Mouse (Mus musculus) gastrocnemius, adult 2 months (tissue): ENCODE data around the gene C1ql1. TPM values are rescaled to one million over a fixed set of nuclear protein-coding genes. Genes with fewer than 3 reads are reported as not detected.

Experiments
- DNase-seq: peaks from one replicate; pipeline ENCODE4 v3.0.0; 2022
- H3K27ac ChIP-seq: fragments of 200-600 bp; 2 replicates; pipeline ENCODE4 v1.8.1; 2022; ENCODE audit warnings: mild to moderate bottlenecking
- H3K4me3 ChIP-seq: fragments of 200-600 bp; 2 replicates; pipeline ENCODE4 v1.8.1; 2022; ENCODE audit warnings: mild to moderate bottlenecking, moderate library complexity
- CTCF ChIP-seq: fragments of 200-600 bp; IDR thresholded peaks from 2 replicates; pipeline ENCODE4 v1.8.1; 2022; ENCODE audit warnings: antibody characterized with exemption, mild to moderate bottlenecking, moderate library complexity
- intact Hi-C: fragments of 180-260 bp; cut with DNase I; formaldehyde crosslinking; loops from one replicate; pipeline ENCODE4 v1.15.1; 2025
- total RNA-seq, 2 experiments: library from RNA; stranded (reverse); gene quantifications; 2 replicates each; pipeline ENCODE4 v1.2.3; 2021

The C1ql1 gene
- total RNA-seq, 2 experiments from 2014 or later, result not detected

DNA sequence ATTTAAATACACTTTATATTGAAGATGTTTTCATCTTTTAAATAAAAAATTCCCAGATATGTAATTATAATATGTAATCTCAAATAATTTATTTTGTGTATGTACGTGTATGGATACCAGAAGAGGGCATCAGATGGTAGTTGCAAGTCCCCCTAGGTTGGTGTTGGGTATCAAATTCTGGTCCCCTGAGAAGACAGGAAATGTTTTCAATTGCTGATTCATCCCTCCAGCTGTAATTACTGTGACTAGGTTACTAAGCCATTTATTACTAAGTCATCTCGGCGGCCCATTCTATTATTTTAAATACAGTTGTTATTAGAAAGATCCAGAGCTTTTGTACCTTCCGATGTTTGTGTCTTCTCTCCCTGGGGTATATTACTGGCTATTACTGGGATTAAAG, 28.4 kb downstream of the C1ql1 start:
- no peak overlapping the region for H3K4me3 ChIP-seq
- H3K27ac ChIP-seq, result no peak overlapping the region
- no peak for TF ChIP-seq CTCF
- no peak for DNase-seq
- intact Hi-C loops, result no loop called here

DNA sequence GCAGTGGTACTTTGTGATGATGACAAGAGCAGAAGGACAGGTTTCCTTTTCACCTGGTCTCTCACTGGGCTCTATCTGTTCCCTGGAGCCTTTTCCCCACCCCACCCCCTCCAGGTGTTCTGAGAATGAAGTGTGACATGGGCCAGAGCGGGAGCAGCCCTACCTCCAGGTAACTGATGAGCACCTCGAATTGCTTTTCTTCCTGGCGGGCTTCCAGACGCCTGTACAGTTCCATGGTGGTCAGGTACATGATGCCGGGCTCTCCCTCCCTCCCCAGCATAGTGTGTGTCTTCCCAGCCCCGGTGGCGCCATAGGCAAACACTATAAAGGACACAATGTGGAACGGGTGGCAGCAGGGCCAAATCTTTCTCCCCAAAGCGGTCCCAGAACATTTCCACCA, 31.1 kb downstream of the C1ql1 start:
- no peak for TF ChIP-seq CTCF
- intact Hi-C loops, result no loop called here
- no peak overlapping the region for H3K4me3 ChIP-seq
- H3K27ac ChIP-seq, result no peak overlapping the region
- no peak for DNase-seq

GRCm38 (mm10) chr11:102911376-102911775, 35.1 kb downstream of the C1ql1 start:
- Histone ChIP-seq H3K27ac (no peak overlapping the region), H3K4me3 (no peak overlapping the region)
- intact Hi-C loops, result no loop called here
- no peak for TF ChIP-seq CTCF
- no peak for DNase-seq

DNA sequence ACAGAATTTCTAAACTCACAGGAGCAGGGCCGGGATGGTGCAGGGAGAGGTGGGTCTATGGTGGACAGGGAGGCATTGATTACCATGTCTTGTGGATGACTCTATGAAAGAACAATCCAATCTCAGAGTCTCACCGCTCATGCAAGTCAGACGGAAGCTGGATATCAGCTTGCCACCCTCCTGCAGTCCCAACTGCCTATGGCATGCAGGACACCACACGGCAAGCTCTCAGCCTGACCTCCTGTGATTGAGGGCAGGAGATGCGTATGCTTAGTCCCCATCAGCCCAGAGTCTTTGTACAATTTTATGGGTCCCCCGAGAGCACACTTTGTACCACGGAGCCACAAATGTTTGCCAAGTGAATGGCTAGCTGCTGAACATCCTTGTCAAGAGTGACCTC, 42.8 kb downstream of the C1ql1 start:
- Histone ChIP-seq H3K27ac (no peak overlapping the region), H3K4me3 (no peak overlapping the region)
- DNase-seq, result no peak
- no peak for TF ChIP-seq CTCF
- intact Hi-C loops, result loop anchor here (5.0 kb wide), 1 partner anchor 149 kb away; no protein-coding TSS in a partner anchor

DNA sequence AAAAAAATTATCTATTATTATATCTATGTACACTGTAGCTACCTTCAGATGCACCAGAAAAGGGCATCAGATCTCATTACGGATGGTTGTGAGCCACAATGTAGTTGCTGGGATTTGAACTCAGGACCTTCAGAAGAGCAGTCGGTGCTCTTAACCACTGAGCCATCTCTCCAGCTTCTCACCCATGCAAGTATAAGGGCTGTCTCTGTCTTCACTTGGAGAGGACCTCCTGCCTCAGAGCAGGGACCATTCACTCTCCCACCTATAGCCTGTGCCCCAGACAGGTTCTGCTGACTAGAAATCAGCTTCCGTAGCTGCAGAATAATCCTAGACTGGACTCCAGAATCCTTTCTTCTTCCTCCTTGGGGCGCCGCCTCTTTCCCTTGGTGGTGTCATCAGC, 44.4 kb downstream of the C1ql1 start:
- TF ChIP-seq CTCF, result no peak
- no peak for DNase-seq
- intact Hi-C loops, result loop anchor here (5.0 kb wide), 1 partner anchor 150 kb away; no protein-coding TSS in a partner anchor
- Histone ChIP-seq H3K4me3 (no peak overlapping the region), H3K27ac (no peak overlapping the region)

- intact Hi-C loops, result loop anchor here (1.0 to 5.0 kb wide), 2 partner anchors 92 to 151 kb away; no protein-coding TSS in a partner anchor
- Histone ChIP-seq H3K27ac (no peak overlapping the region), H3K4me3 (no peak overlapping the region)
- DNase-seq, result no peak
- no peak for TF ChIP-seq CTCF
Observed at GRCm38 (mm10) chr11:102901199-102901598, 45.3 kb downstream of the C1ql1 start.

- peak; percentile 83 for DNase-seq
- Histone ChIP-seq H3K27ac (no peak within 1 kb of the TSS), H3K4me3 (no peak within 1 kb of the TSS)
- peak; percentile 90 for TF ChIP-seq CTCF
- intact Hi-C loops, result loop anchor here (1.0 to 5.0 kb wide), 2 partner anchors 93 to 152 kb away; no protein-coding TSS in a partner anchor
Observed at GRCm38 (mm10) chr11:102900763-102901162, 45.7 kb downstream of the C1ql1 start, which contains the start of gene Gfap. TSS of gene Gfap (minus strand) at chr11:102900912.

DNA sequence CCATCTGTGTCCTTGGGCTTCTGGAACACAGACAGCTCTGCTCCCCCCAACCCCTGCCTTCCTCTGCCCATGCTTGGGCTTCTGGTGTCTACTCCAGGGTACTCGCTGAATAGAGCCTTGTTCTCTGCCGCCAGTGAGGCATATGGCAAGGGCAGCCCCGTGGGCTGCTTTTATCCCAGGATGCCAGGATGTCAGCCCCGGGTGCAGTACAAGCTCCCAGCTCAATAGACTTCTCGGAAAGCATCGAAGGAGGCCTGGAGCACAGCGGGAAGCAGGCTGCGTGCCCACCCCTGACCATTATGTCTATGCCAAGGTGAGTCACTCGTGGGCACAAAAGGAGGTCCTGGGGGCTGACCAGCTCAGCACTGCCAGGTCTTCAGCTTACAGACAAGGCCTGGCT, 48.1 kb downstream of the C1ql1 start:
- no peak overlapping the region for H3K27ac ChIP-seq
- intact Hi-C loops, result no loop called here

GRCm38 (mm10) chr11:102896641-102897040, 49.8 kb downstream of the C1ql1 start:
- intact Hi-C loops, result no loop called here
- no peak overlapping the region for H3K4me3 ChIP-seq

More for the DNA sequence above, 48.1 kb downstream of the C1ql1 start:
- H3K4me3 ChIP-seq, result no peak overlapping the region
- no peak for DNase-seq
- no peak for TF ChIP-seq CTCF

DNA sequence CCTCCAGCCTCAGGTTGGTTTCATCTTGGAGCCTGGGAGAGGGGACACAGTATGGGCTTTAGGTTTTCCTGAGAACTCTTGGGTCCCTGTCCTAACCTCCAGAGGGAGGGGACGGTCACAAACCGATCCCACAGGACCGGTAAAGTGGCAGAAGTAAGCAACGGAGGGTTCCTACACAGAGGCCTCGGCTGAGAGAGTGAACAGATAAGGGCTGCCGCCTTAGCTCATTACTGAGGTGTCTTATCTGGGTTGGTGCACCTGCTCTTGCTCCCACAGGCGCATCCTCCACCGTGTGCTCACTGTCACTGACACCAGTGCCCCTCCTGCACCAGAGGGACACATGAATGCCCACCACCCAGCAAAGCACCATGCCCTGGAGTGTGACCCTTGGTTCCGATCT, 50.7 kb downstream of the C1ql1 start:
- H3K27ac ChIP-seq, result no peak overlapping the region
- peak; percentile 9 for DNase-seq
- no peak overlapping the region for H3K4me3 ChIP-seq
- intact Hi-C loops, result no loop called here
- TF ChIP-seq CTCF, result no peak

More at GRCm38 (mm10) chr11:102896641-102897040, 49.8 kb downstream of the C1ql1 start:
- peak; percentile 9 for DNase-seq
- no peak for TF ChIP-seq CTCF
- H3K27ac ChIP-seq, result no peak overlapping the region

- TF ChIP-seq CTCF, result no peak
- intact Hi-C loops, result no loop called here
- H3K27ac ChIP-seq, result no peak overlapping the region
- DNase-seq, result peak; percentile 7
- no peak overlapping the region for H3K4me3 ChIP-seq
Observed at GRCm38 (mm10) chr11:102894716-102895115, 51.8 kb downstream of the C1ql1 start.

GRCm38 (mm10) chr11:102893015-102893651, 53.4 kb downstream of the C1ql1 start:
- Histone ChIP-seq H3K4me3 (peak overlapping the region; percentile 70), H3K27ac (peak overlapping the region; percentile 36)
- TF ChIP-seq CTCF, result peak; percentile 80
- peak; percentile 81 for DNase-seq
- intact Hi-C loops, result no loop called here

DNA sequence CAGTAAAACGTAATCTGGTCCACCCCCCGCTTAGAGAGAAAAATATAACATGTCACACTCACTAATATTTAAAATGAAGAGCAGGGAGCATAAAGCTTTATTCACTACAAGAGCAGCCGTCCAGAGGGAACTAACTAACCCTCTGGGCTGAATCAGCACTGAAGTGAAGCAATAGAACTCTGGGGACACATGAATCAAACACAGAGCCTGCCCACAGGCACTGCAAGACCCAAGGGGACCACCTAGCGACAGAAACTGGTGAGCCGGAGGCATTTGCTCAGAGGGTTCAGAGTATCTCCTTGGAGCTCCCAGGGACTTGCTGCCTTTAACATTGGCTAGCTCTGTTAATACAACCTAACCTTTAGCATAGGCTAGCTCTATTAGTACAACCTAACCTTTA, 56.4 kb downstream of the C1ql1 start:
- no peak for DNase-seq
- no peak overlapping the region for H3K27ac ChIP-seq
- no peak for TF ChIP-seq CTCF
- intact Hi-C loops, result no loop called here
- no peak overlapping the region for H3K4me3 ChIP-seq

Other genes with a start within 250 kb of the C1ql1 start
- 10 to 100 TPM; 76.9 to 85.9 TPM for gene Ccdc43, start 248.9 kb downstream of the C1ql1 start, total RNA-seq
- under 1 TPM; 0.33 to 0.67 TPM for gene Adam11, start 185.2 kb downstream of the C1ql1 start, total RNA-seq
- 1 to 10 TPM; 4.4 to 6.4 TPM for gene Gjc1, start 127.0 kb downstream of the C1ql1 start, total RNA-seq
- gene Higd1b, start 110.8 kb downstream of the C1ql1 start, total RNA-seq, result 1 to 10 TPM; 2.4 to 5.4 TPM
- 10 to 100 TPM; 25.6 to 29.5 TPM for gene Eftud2, start 65.7 kb downstream of the C1ql1 start, total RNA-seq
- gene Ccdc103, start 65.5 kb downstream of the C1ql1 start, total RNA-seq, result not detected
- gene Fam187a, start 61.5 kb downstream of the C1ql1 start, total RNA-seq, result not detected
- gene Gfap, start 45.8 kb downstream of the C1ql1 start, total RNA-seq, result not detected
- gene Kif18b, start 21.6 kb downstream of the C1ql1 start, total RNA-seq, result not detected
- gene Nmt1, start 81.5 kb upstream of the C1ql1 start, total RNA-seq, result 10 to 100 TPM; 43.8 to 51.9 TPM
- gene Dcakd, start 81.6 kb upstream of the C1ql1 start, total RNA-seq, result 10 to 100 TPM; 12.4 to 25.8 TPM
- 1 to 10 TPM; 4.6 to 5.9 TPM for gene Plcd3, start 155.0 kb upstream of the C1ql1 start, total RNA-seq
- gene Acbd4, start 155.0 kb upstream of the C1ql1 start, total RNA-seq, result 10 to 100 TPM; 24.2 to 28.6 TPM
- gene Hexim1, start 169.5 kb upstream of the C1ql1 start, total RNA-seq, result 10 to 100 TPM; 18.6 to 21.8 TPM
- 1 to 10 TPM; 2.0 to 3.6 TPM for gene Hexim2, start 185.7 kb upstream of the C1ql1 start, total RNA-seq
- gene Fmnl1, start 224.4 kb upstream of the C1ql1 start, total RNA-seq, result 1 to 10 TPM; 4.2 to 5.7 TPM